Mouse (Mus musculus): Measurements from ENCODE around the gene Tmem243.

DNA sequence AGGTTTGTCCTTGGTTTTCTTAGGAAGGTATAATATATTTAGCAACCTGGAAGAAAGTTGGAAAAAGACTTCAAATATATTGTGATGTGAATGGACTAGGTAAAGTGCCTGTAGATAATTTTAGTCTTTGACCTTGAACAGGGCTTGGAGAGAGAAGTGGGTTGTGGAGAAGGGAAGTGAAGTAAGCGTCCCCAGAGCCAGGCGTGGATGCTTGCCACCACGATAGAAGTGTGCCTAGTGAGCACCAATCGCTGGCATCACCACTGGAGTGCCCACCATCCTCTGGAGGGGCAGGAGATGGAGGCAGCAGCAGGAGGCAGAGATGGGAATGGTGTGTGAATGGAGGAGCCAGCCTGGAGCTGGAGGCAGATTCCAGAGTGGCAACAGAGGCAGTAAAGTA is 7.0 kb upstream of the Tmem243 start:
- TF ChIP-seq ZC3H11A (IDR thresholded peaks at IDR 0.05; ENCODE audit: borderline replicate concordance, low read depth, low read length) (no peak), MAFK (IDR thresholded peaks at IDR 0.05; ENCODE audit: insufficient read depth, low read depth, low read length) (no peak), ZNF384 (IDR thresholded peaks at IDR 0.05; ENCODE audit: low read depth, low read length) (no peak)
